Mouse (Mus musculus) 3134 (cell line): Measurements from ENCODE around the gene Bcl2l13.
"Not testable (repeated sequence)": the region's sequence is repeated elsewhere in the genome, so short reads cannot be mapped to it uniquely, and the experiment has no call there.

Experiments
- DNase-seq: peaks from one replicate; pipeline ENCODE4 v3.0.0-alpha.2; 2011; ENCODE audit warnings: low spot score; ENCODE audit not compliant: insufficient read length; ENCODE audit errors: extremely low read depth

Gene Bcl2l13

GRCm38 (mm10) chr6:120830056-120830455 is 6.0 kb upstream of the Bcl2l13 start:
- DNase-seq = no peak

GRCm38 (mm10) chr6:120830866-120831608 is 5.0 kb upstream of the Bcl2l13 start:
- DNase-seq = no peak

- DNase-seq = no peak
These were observed 3.9 kb upstream of the Bcl2l13 start for GRCm38 (mm10) chr6:120832097-120832496.

DNA sequence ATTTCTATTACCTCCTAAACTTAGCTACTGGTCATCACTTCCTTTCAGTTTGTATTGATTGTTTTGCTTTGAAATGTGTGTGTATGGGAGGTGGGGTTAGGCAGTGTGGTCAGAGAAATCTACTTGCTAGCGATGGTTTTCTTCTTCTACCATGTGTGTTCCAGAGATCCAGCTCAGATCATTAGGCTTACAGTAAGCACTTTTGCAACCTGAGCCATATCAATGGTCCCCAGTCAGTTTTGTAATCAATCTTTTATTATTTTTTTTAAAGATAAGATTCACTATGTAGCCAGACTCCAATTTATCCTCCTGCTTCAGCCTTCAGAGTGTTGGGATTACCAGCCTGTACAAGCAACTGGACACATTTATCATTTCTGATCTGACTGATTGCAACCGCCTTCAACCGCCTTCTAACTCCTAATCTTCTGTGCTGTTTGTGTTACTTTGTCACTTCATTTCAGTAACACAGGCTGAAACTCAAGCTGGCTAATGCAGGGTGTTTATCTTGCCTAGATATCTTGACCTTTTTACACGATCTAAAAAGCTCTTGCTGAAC is 1.2 kb upstream of the Bcl2l13 start:
- DNase-seq = no peak

DNA sequence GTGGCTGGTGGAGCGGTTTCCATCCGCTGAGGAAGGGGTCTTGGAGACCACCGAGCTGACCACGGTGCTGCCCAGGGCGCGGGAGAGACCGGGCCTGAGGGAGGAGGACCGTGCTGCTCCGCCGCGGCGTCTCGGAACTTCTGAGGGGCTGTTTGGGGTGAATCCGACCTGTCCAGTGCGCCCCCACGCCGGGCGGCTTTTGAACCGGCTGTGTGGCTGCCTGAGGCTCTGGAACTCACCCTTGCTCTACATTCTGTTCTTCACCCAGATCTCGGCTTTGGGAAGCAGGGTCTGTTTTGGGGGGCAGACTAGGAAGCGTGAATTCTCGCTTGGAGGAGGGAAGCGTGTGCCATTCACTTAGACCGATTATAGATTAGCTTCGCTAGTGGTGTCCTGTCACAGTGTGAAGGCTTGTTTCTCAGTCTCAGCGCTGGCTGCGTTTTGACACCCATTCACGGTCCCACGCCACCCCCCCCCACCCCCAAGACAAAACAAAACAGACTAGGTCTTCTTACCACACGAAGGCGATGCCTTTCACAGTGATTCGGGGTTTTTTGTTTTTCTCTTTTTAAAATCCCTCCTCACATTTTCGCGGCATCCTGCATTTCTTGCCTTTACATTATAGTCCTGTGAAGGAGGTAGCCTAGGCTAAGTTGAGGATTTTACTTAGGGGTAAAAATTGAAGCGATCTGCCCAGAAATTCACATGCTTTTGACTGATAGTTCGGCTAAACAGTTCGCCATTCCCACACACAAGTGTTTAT is 558 bp downstream of the Bcl2l13 start:
- no peak for DNase-seq

- DNase-seq = peak; percentile 16
These were observed 1.1 kb downstream of the Bcl2l13 start for GRCm38 (mm10) chr6:120837152-120837530.

DNA sequence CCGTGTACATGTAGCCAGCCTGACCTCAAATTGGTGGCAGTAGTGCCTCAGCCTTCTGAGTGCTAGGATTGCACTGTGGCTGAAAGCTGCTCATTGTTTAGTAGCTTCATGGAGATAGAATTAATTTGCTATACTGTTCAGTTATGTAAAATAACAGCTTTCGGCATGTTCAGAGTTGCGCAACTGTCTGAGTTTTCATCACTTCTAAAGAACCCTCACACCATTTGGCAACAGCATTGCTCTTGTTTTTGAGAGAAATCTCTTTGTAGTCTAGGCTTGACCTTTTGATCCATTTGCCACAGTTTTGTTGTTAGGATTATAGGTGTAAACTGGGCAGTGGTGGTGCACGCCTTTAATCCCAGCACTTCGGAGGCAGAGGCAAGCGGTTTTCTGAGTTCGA is 4.2 kb downstream of the Bcl2l13 start:
- DNase-seq = no peak

DNA sequence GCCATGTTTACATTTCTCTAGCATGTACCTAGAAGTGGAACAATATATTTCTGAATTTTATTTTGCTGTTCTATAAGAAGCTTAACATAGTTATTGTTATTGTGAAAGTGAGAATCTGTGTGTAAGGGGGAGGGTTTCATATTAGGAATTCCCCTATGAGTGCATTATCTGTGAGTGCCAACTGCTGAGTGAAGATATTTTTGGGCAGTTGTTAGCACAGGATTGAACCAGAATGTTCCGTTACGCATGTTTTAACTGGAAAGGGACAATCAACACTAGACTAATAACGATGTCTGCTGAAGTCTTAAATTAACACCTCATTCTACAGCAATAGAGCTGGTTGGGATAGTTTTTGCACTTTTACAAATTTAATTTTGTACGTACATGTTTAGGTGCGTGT is 5.7 kb downstream of the Bcl2l13 start:
- no peak for DNase-seq

GRCm38 (mm10) chr6:120850720-120851119 is 14.7 kb downstream of the Bcl2l13 start:
- DNase-seq = not testable (repeated sequence)

GRCm38 (mm10) chr6:120854413-120854812 is 18.4 kb downstream of the Bcl2l13 start:
- no peak for DNase-seq

- no peak for DNase-seq
These were observed 22.3 kb downstream of the Bcl2l13 start for GRCm38 (mm10) chr6:120858217-120858711.

- DNase-seq = peak; percentile 62
These were observed 24.1 kb downstream of the Bcl2l13 start for GRCm38 (mm10) chr6:120860079-120860478.

DNA sequence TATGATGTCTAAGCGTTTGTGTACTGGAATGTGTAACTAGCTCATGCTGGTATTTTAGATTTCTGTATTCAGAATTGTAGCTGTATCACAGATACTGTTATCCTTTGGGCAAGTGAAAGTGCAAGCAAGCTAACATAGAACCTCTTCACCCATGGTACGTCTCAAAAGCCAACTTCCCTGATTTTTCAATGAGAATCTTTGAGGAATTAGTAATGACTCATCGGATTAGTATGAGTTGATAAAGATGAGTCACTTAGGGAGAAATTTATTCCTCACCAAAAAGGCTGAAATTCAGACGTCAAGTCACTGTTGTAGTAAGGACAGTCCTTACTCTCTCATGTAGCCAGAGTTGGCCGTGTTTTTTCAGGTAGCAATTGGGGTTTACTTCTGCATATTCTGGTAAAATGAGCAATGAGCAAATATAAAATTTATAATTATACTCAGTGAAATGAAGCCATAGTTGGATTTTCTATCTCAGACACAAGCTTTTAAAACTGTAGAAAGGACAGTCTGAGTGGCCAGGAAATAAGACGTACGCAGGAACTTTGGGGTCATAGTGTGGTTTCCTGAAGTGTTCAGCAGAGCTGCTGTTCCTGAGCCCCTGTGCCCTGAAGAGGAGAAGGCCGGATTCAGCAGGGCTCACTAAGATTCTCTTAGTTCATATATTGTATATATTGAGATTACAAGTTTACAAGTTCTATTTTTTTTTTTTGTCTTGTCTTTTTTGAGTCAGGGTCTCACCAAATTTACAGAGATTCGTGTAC is 30.2 kb downstream of the Bcl2l13 start:
- peak; percentile 39 for DNase-seq

DNA sequence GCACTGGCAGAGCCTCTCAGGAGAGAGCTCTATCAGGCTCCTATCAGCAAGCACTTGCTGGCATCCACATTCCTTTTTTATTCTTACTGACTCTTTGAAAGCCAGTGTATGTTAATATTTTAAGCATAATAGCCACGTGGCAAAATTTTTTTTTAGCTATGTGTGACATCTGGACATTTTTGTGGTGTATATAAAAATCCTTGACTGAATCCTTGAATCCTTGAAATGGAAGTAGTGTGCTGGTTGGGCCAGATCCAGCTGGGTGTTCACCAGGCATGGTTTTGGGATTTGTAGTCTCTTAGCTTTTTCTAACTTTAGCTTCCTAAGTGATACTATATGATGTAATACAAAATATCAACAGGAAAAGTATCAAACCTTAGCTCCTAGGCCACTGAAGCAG is 32.8 kb downstream of the Bcl2l13 start:
- DNase-seq = no peak

DNA sequence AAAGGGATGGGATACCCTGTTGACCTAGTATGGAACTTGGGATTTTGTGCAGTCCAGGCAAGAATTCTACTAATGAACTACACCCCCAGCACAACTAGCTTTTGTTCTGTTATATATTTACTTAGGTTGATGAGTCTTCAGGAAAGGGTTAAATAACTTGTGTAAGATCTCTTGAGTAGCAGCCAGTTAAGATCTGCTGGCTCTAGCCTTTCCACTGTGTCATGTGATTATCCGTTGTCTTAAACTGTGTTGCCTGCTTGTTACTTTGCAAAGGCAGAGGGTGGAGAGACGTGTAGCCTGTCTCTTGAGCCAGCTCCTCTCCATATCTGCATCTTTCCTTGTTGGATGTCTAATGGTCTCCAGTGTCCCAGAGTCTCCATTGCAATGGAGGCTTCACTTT is 35.3 kb downstream of the Bcl2l13 start:
- no peak for DNase-seq

DNA sequence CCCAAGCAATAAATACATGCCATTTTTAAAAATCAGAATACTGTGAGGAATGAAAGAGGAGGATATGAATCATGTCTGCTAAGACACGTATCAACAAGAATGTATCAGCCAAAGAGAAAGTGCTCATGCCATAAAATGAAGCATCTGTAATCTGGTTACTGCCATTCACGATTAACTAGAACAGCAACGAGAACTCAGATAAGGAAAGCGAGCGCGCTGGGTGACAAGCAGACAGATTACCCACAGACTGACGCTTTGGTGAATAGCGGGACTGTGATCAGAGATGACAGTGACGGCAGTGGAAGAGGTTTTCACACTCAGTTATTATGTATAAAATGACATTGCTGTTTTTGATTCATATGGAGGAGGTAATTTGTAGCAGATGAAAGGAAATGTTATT is 37.9 kb downstream of the Bcl2l13 start:
- no peak for DNase-seq

DNA sequence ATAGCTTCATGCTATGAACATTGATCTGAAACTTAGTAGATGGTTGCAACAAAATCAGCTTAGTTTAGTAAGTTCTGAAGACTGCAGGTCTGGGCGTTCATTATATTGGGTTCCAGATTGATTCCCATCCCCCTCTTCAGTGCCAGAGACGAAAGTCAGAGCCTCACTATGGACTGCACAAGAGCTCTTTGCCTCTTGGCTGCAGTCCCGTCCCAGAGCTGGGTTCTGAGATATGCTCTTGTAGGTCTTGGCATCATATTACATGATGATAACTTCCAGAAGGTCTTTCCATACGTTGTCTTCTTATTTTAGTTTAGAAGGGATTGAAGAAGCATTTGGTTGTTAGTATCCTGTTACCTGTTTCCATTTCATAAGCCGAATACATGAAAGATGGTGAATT is 43.0 kb downstream of the Bcl2l13 start:
- DNase-seq = no peak

GRCm38 (mm10) chr6:120884436-120884835 is 48.4 kb downstream of the Bcl2l13 start:
- no peak for DNase-seq

GRCm38 (mm10) chr6:120886696-120887095 is 50.7 kb downstream of the Bcl2l13 start:
- DNase-seq = no peak

DNA sequence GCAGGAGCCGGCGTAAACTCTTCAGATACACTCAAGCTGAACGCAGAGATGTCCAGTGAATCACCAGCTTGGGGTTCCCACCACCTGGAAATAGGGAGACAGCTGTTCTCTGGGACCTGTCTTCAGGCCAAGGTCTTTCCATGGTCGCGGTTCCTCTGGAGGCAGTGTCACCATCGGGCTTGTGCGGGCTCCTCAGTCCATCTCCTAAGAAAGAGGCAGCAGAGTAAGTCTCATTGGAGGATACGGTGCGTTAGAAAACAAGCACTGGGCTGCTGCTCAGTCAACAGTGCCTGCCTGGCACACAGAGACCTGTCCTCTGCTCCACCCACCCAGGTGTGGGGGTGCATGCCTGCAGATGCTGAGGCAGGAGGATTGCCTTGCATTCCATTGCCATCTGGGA is 58.1 kb downstream of the Bcl2l13 start:
- no peak for DNase-seq

DNA sequence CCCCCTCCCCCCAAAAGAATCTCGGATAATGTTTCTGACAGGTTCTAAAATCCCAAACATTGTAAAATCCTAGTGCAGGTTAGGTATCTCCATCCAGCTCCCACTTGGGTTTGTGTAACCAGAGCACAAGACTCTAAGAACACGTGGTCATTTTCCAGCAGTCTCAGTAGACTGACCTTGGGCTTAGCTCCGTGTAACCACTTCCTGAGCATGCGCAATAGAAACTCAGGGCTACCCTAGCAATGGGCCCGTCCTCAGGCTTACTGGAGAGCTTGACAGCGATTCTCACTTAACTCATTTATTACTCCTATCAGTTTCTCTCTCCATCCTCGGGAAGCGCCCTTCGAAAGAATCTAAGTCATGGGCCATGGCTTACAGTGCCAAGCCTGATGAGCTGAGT is 58.5 kb downstream of the Bcl2l13 start:
- DNase-seq = no peak
